Mouse (Mus musculus): ENCODE data around the gene Tspan3. TPM values are rescaled to one million over a fixed set of nuclear protein-coding genes. Genes with fewer than 3 reads are reported as not detected.

The Tspan3 gene
- polyA plus RNA-seq, 1 experiment: 135 TPM

DNA sequence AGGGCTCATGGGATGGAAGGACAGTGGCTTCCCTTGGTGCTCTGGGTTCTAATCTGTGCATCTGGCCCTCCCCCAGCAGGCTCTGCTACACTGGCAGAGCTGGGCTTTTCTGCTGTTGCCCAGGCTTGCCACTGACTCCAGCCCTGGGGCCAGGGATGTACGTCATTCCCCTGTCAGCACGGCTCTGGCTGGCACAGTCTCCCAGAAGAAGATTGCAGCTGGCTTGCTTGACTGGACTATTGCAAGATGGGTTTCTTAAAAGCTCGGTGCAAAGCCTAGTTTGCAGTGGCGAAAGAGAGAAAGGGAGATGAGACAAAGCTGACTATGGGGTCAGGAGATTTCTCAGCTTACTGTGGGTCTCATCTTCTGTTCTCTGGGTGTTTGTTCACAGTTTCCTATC lies 12.1 kb upstream of the Tspan3 start:
- Histone ChIP-seq H3K36me3 (ENCODE audit: control insufficient read depth, insufficient read depth) (no peaks in the 10 kb centered on the region), H3K27me3 (ENCODE audit: control insufficient read depth, insufficient read depth, insufficient read length) (no peaks in the 10 kb centered on the region), H3ac (ENCODE audit: control insufficient read depth, insufficient read length) (no peak overlapping the region), H3K4me2 (ENCODE audit: low read depth) (no peak overlapping the region), H3K4me3 (no peak overlapping the region), H3K79me2 (ENCODE audit: control insufficient read depth, insufficient read depth) (no peaks in the 10 kb centered on the region)
- TF ChIP-seq MAX (IDR thresholded peaks at IDR 0.05; ENCODE audit: low read depth) (no peak), E2F4 (IDR thresholded peaks at IDR 0.05; ENCODE audit: insufficient read depth) (no peak), POLR2AphosphoS2 (IDR thresholded peaks at IDR 0.05; ENCODE audit: insufficient read length, low read depth) (no peak), POLR2A (IDR thresholded peaks at IDR 0.05; ENCODE audit: insufficient read length, low read depth) (no peak), MYOD1 (IDR thresholded peaks at IDR 0.05; ENCODE audit: control insufficient read depth in 1 of 3, insufficient read length in 2 of 3, low read depth in 2 of 3) (no peak)

DNA sequence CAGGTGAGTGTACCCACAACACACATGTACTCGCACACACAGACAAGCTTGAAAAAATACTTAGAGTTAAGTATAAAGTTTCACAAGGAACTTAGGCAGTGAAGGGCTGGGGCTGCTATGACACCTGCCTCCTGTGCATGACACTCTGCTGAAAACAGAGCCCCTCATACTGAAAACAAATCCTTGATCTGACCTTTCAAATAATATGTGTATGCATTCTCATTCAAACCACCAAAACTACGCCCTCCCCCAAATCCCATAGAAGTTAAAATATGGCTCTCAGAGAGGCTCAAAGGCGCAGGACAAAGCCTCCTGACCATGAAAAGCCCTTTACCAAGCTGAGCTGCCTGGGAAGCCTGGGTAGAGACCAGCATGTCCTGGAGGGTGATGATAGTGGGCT lies 10.0 kb upstream of the Tspan3 start:
- H3K36me3 ChIP-seq (ENCODE audit: control insufficient read depth, insufficient read depth): no peaks in the 10 kb centered on the region
- no peak overlapping the region for H3K4me2 ChIP-seq (ENCODE audit: low read depth)
- H3K27me3 ChIP-seq (ENCODE audit: control insufficient read depth, insufficient read depth, insufficient read length): no peaks in the 10 kb centered on the region
- TF ChIP-seq TCF3 (IDR thresholded peaks at IDR 0.05; ENCODE audit: insufficient read length, low read depth) (no peak), TCF12 (IDR thresholded peaks at IDR 0.05; ENCODE audit: insufficient read depth, poor library complexity, severe bottlenecking) (no peak), POLR2AphosphoS2 (IDR thresholded peaks at IDR 0.05; ENCODE audit: insufficient read length, low read depth) (no peak), SRF (IDR thresholded peaks at IDR 0.05; ENCODE audit: control insufficient read depth, insufficient read length, low read depth) (no peak), MAX (IDR thresholded peaks at IDR 0.05; ENCODE audit: low read depth) (no peak), E2F4 (IDR thresholded peaks at IDR 0.05; ENCODE audit: insufficient read depth) (no peak), MYOG (IDR thresholded peaks at IDR 0.05; ENCODE audit: control insufficient read depth in 1 of 3, insufficient read depth in 1 of 3, insufficient read length in 2 of 3, low read depth in 2 of 3) (no peak), USF1 (IDR thresholded peaks at IDR 0.05; ENCODE audit: low read depth) (no peak), REST (IDR thresholded peaks at IDR 0.05; ENCODE audit: insufficient read depth, insufficient read length) (no peak), CEBPB (IDR thresholded peaks at IDR 0.05; ENCODE audit: insufficient read depth, poor library complexity, severe bottlenecking) (no peak), MYOD1 (IDR thresholded peaks at IDR 0.05; ENCODE audit: control insufficient read depth in 1 of 3, insufficient read length in 2 of 3, low read depth in 2 of 3) (no peak), POLR2A (IDR thresholded peaks at IDR 0.05; ENCODE audit: insufficient read length, low read depth) (no peak)
- no peaks in the 10 kb centered on the region for H3K79me2 ChIP-seq (ENCODE audit: control insufficient read depth, insufficient read depth)
- H3K4me3 ChIP-seq: no peak overlapping the region
- H3ac ChIP-seq (ENCODE audit: control insufficient read depth, insufficient read length): no peak overlapping the region

DNA sequence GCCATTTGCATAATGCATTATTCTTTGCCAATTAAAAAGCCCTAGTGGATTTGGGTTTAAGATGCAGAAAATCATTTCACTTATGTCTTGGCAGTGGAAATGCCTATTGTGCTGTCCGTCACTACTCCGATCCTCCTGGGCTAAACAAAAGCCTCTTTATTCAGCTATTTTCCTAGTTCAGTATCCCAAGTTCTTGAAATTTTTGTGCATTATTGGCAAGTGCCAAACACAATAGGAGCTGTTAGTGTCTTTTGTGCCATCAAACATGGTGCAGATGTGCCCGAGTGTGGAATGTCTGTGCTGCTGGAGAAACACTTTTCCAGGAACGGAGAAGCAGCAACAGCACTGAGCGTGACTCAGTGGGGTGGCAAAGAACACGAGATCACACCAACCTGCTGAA lies 2.4 kb upstream of the Tspan3 start:
- Histone ChIP-seq H3K36me3 (ENCODE audit: control insufficient read depth, insufficient read depth) (no peaks in the 10 kb centered on the region), H3K27me3 (ENCODE audit: control insufficient read depth, insufficient read depth, insufficient read length) (no peaks in the 10 kb centered on the region), H3ac (ENCODE audit: control insufficient read depth, insufficient read length) (no peak overlapping the region), H3K4me2 (ENCODE audit: low read depth) (no peak overlapping the region), H3K4me3 (no peak overlapping the region), H3K79me2 (ENCODE audit: control insufficient read depth, insufficient read depth) (no peaks in the 10 kb centered on the region)
- TF ChIP-seq POLR2A (IDR thresholded peaks at IDR 0.05; ENCODE audit: insufficient read length, low read depth): no peak
- no peak for TF ChIP-seq MAX (IDR thresholded peaks at IDR 0.05; ENCODE audit: low read depth)
- TF ChIP-seq POLR2AphosphoS2 (IDR thresholded peaks at IDR 0.05; ENCODE audit: insufficient read length, low read depth): no peak
- no peak for TF ChIP-seq E2F4 (IDR thresholded peaks at IDR 0.05; ENCODE audit: insufficient read depth)
- no peak for TF ChIP-seq TCF12 (IDR thresholded peaks at IDR 0.05; ENCODE audit: insufficient read depth, poor library complexity, severe bottlenecking)
- TF ChIP-seq TCF3 (IDR thresholded peaks at IDR 0.05; ENCODE audit: insufficient read length, low read depth): no peak
- no peak for TF ChIP-seq MYOD1 (IDR thresholded peaks at IDR 0.05; ENCODE audit: control insufficient read depth in 1 of 3, insufficient read length in 2 of 3, low read depth in 2 of 3)
- TF ChIP-seq USF1 (IDR thresholded peaks at IDR 0.05; ENCODE audit: low read depth): no peak
- TF ChIP-seq REST (IDR thresholded peaks at IDR 0.05; ENCODE audit: insufficient read depth, insufficient read length): no peak

DNA sequence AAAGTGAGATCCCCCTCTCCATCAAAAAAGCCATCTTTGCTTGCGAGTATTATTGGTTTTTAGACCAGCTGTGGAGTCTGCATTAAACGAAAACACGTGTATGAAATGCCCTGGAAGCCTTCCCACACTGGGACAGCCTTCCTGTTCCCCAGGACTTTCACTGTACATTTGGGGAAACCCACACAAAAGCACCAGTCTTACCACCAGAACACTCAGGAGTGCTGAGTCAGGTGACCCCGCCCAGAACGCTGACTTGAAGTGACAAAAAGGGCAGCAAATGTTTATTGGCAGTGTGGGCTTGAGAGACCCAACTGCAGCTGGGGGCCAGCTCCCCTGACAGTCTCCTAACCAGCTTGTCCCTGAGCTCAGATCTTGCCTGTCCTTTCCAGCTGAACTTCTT lies 884 bp upstream of the Tspan3 start:
- H3K79me2 ChIP-seq (ENCODE audit: control insufficient read depth, insufficient read depth): no peaks in the 10 kb centered on the region
- H3ac ChIP-seq (ENCODE audit: control insufficient read depth, insufficient read length): no peak overlapping the region
- no peaks in the 10 kb centered on the region for H3K27me3 ChIP-seq (ENCODE audit: control insufficient read depth, insufficient read depth, insufficient read length)
- no peaks in the 10 kb centered on the region for H3K36me3 ChIP-seq (ENCODE audit: control insufficient read depth, insufficient read depth)
- TF ChIP-seq POLR2A (IDR thresholded peaks at IDR 0.05; ENCODE audit: insufficient read length, low read depth): no peak
- TF ChIP-seq MYOD1 (IDR thresholded peaks at IDR 0.05; ENCODE audit: control insufficient read depth in 1 of 3, insufficient read length in 2 of 3, low read depth in 2 of 3): no peak
- TF ChIP-seq MYOG (IDR thresholded peaks at IDR 0.05; ENCODE audit: control insufficient read depth in 1 of 3, insufficient read depth in 1 of 3, insufficient read length in 2 of 3, low read depth in 2 of 3): no peak
- TF ChIP-seq E2F4 (IDR thresholded peaks at IDR 0.05; ENCODE audit: insufficient read depth): no peak
- TF ChIP-seq TCF3 (IDR thresholded peaks at IDR 0.05; ENCODE audit: insufficient read length, low read depth): no peak
- TF ChIP-seq REST (IDR thresholded peaks at IDR 0.05; ENCODE audit: insufficient read depth, insufficient read length): no peak
- no peak for TF ChIP-seq MAX (IDR thresholded peaks at IDR 0.05; ENCODE audit: low read depth)
- no peak for TF ChIP-seq CEBPB (IDR thresholded peaks at IDR 0.05; ENCODE audit: insufficient read depth, poor library complexity, severe bottlenecking)
- TF ChIP-seq POLR2AphosphoS2 (IDR thresholded peaks at IDR 0.05; ENCODE audit: insufficient read length, low read depth): no peak
- no peak for TF ChIP-seq USF1 (IDR thresholded peaks at IDR 0.05; ENCODE audit: low read depth)
- no peak overlapping the region for H3K4me2 ChIP-seq (ENCODE audit: low read depth)
- H3K4me3 ChIP-seq: no peak overlapping the region

DNA sequence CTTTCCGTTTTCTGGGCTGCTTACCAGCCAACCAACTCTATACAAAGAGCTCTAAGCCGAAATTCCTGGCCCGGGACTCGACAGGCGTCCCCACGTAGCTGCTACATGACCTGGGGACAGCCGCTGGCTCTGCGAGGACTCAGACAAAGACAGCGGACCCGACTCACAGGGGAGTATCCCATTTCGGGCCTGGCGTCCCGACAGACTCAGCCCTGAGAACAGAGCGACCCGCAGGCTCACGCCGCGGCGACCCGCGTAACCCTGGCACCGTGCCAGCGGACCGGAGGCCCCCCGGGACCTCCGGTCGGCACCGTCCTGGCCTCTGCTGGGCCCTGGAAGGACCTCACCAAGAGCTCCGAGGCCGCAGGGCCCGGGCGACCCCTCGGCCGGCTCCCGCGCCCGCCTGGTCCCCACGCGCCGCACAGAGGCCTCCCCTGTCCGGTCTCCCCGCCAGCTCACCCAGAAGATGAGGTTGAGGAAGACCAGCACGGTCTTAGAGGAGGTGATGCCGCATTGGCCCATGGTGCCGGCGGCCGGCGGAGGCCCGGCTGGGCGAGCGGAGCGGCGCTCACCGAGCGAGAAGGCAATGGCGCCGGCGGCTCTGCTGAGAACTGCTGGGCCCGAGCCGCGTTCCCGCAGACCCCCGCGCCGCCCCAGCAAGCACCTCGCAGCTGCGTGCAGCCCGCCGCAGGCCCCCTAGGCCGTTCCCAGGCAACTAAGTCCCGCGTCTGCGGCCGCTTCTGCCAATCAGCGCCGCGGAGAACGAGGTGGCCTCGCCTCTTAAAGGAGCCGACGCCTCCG lies 4.7 kb downstream of the Tspan3 start:
- Histone ChIP-seq H3K27me3 (ENCODE audit: control insufficient read depth, insufficient read depth, insufficient read length) (no peaks in the 10 kb centered on the region), H3ac (ENCODE audit: control insufficient read depth, insufficient read length) (peak overlapping the region; percentile 65), H3K4me2 (ENCODE audit: low read depth) (peak overlapping the region; percentile 95), H3K79me2 (ENCODE audit: control insufficient read depth, insufficient read depth) (peaks cover 44% of the 10 kb centered on the region), H3K4me3 (peak overlapping the region; percentile 51), H3K36me3 (ENCODE audit: control insufficient read depth, insufficient read depth) (no peaks in the 10 kb centered on the region)
- TF ChIP-seq TCF12 (IDR thresholded peaks at IDR 0.05; ENCODE audit: insufficient read depth, poor library complexity, severe bottlenecking) (no peak), MYOD1 (IDR thresholded peaks at IDR 0.05; ENCODE audit: control insufficient read depth in 1 of 3, insufficient read length in 2 of 3, low read depth in 2 of 3) (peak in 1 of 3 experiments; percentile 69), POLR2A (IDR thresholded peaks at IDR 0.05; ENCODE audit: insufficient read length, low read depth) (peak; percentile 85), MAX (IDR thresholded peaks at IDR 0.05; ENCODE audit: low read depth) (no peak), POLR2AphosphoS2 (IDR thresholded peaks at IDR 0.05; ENCODE audit: insufficient read length, low read depth) (peak; percentile 60), E2F4 (IDR thresholded peaks at IDR 0.05; ENCODE audit: insufficient read depth) (no peak), SRF (IDR thresholded peaks at IDR 0.05; ENCODE audit: control insufficient read depth, insufficient read length, low read depth) (no peak), MYOG (IDR thresholded peaks at IDR 0.05; ENCODE audit: control insufficient read depth in 1 of 3, insufficient read depth in 1 of 3, insufficient read length in 2 of 3, low read depth in 2 of 3) (peak in 2 of 3 experiments; percentile 9 to 71)
